In the genomic region with DNA sequence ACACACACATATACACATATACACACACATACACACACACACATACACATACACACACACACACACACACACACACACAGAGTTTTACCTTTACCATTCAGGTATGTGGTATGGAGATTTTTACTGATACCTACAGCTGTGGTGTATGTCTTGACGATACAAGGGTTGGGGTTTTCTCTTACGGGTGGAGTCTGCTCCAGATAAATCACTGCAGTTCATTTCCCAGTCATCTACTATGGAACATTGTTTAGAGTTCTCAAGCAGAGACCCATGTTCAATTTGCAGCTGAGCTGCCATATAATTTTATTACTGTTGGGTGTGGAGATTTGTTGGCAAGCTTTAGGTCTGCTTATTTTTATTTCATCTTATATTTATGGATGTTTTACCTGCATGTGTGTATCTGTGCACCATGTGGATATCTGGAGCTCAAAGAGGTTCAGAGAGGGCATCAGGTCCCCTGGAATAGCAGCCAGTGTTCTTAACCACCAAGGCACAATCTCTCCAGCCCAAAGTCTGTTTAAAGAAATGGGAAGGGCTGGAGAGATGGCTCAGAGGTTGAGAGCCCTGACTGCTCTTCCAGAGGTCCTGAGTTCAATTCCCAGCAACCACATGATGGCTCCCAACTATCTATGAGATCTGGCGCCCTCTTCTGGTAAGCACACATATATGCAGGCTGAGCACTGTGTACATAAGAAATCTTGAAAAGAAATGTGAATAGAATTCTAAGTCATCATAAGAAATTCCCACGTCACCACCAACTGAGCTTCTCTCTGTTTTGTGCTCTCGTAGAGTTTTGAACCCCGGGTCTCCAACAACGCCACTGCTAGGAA, we compare ENCODE assay signal across 12 mouse cellular contexts. TPM values are rescaled to one million over a fixed set of nuclear protein-coding genes. Genes with fewer than 3 reads are reported as not detected.
A peak's percentile ranks its signal among the peaks of the same experiment; 100 is the strongest.
DNase-seq lines count a peak whose midpoint lies in the region; ATAC-seq and TF ChIP-seq lines count a peak whose summit lies in the region.
"Had no signal": no experiment of that assay in that cellular context is flagged by ENCODE, and none has a peak within 500 bp of the region (broad histone marks: within the 10 kb centered on the region; RNA-seq: fewer than 3 reads in every experiment).

No protein-coding gene starts in this region.

- H3K27me3 ChIP-seq in liver, adult 2 months (ENCODE audit: control insufficient read depth, insufficient read depth, low read length) = no peaks in the 10 kb centered on the region
- H3K27me3 ChIP-seq in CH12.LX (replicated peaks) (no peaks in the 10 kb centered on the region), G1E (ENCODE audit: insufficient read depth, low read length) (no peaks in the 10 kb centered on the region)
- no peaks in the 10 kb centered on the region for H3K27me3 ChIP-seq in intestine, postnatal 0 days (replicated peaks; ENCODE audit: control insufficient read depth, insufficient read depth, low read length)
- H3K27me3 ChIP-seq in hindbrain, embryonic 14.5 days (ENCODE audit: control insufficient read depth, insufficient read depth, low read length) = no peaks in the 10 kb centered on the region

- 0 out of 2 replicates have a peak, but pooled peaks have one; percentile 23 for TF ChIP-seq CTCF in liver, adult 2 months (IDR thresholded peaks at IDR 0.05; ENCODE audit: low read depth, low read length)
- TF ChIP-seq CTCF in CH12.LX (conservative IDR thresholded peaks at IDR 0.05 in 1 of 2, IDR thresholded peaks at IDR 0.05 in 1 of 2; ENCODE audit: low read depth in 2 of 2, low read length in 2 of 2) (peak; percentile 22 to 34; a peak in 3 of 4 replicates), G1E (IDR thresholded peaks at IDR 0.05; ENCODE audit: low read depth, low read length) (0 out of 2 replicates have a peak, but pooled peaks have one; percentile 23)
- TF ChIP-seq CTCF in intestine, postnatal 0 days (IDR thresholded peaks at IDR 0.05; ENCODE audit: low read depth) = peak; percentile 53

- no peaks in the 10 kb centered on the region for H3K79me2 ChIP-seq in liver, adult 2 months (ENCODE audit: control insufficient read depth, insufficient read depth, low read length)
- H3K79me2 ChIP-seq in CH12.LX (replicated peaks; ENCODE audit: control insufficient read depth, extremely low read depth, insufficient read depth, poor library complexity, severe bottlenecking) = no peaks in the 10 kb centered on the region

- TF ChIP-seq EP300 in CH12.LX (IDR thresholded peaks at IDR 0.05; ENCODE audit: low read length) = no peak

- dilution Hi-C loops in CH12.LX (cut with MboI; ENCODE audit: extremely low pct_ligation_motif_present, extremely low pct_unique_long_range_greater_than_20kb, low sequenced_read_pairs) = no loop called here

- no peak overlapping the region for H3K4me3 ChIP-seq in liver, adult 2 months (ENCODE audit: insufficient read depth, low read depth, low read length)
- H3K4me3 ChIP-seq in CH12.LX (replicated peaks in 1 of 3; ENCODE audit: low read depth in 2 of 3, low read length in 2 of 3, poor library complexity in 1 of 3) = no peak overlapping the region
- H3K4me3 ChIP-seq in G1E (ENCODE audit: low read depth, low read length) = no peak overlapping the region
- no peak overlapping the region for H3K4me3 ChIP-seq in intestine, postnatal 0 days (ENCODE audit: low read depth, low read length)
- no peak overlapping the region for H3K4me3 ChIP-seq in hindbrain, embryonic 14.5 days (replicated peaks; ENCODE audit: low read length)

- H3K9ac ChIP-seq in liver, adult 2 months (ENCODE audit: low read depth, low read length) = no peak overlapping the region
- H3K9ac ChIP-seq in CH12.LX (ENCODE audit: insufficient read depth, low read depth) = no peak overlapping the region
- H3K9ac ChIP-seq in intestine, postnatal 0 days (ENCODE audit: low read depth, low read length) = no peak overlapping the region
- no peak overlapping the region for H3K9ac ChIP-seq in hindbrain, embryonic 14.5 days

- H3K4me1 ChIP-seq in liver, adult 2 months (ENCODE audit: control insufficient read depth, insufficient read depth, low read length) = no peaks in the 10 kb centered on the region
- H3K4me1 ChIP-seq in CH12.LX (ENCODE audit: control insufficient read depth in 1 of 2, insufficient read depth in 2 of 2) (no peaks in the 10 kb centered on the region), G1E (ENCODE audit: insufficient read depth, low read depth, low read length) (no peaks in the 10 kb centered on the region)
- no peaks in the 10 kb centered on the region for H3K4me1 ChIP-seq in intestine, postnatal 0 days (replicated peaks; ENCODE audit: control insufficient read depth, insufficient read depth, low read length)
- no peaks in the 10 kb centered on the region for H3K4me1 ChIP-seq in hindbrain, embryonic 14.5 days (replicated peaks; ENCODE audit: control insufficient read depth, insufficient read depth, low read length)

- H3K9me3 ChIP-seq in CH12.LX (replicated peaks; ENCODE audit: low read length) (no peaks in the 10 kb centered on the region), G1E (replicated peaks) (no peaks in the 10 kb centered on the region)
- no peaks in the 10 kb centered on the region for H3K9me3 ChIP-seq in intestine, postnatal 0 days (ENCODE audit: control insufficient read depth)
- H3K9me3 ChIP-seq in hindbrain, embryonic 14.5 days (ENCODE audit: control insufficient read depth, low read length) = no peaks in the 10 kb centered on the region

- ATAC-seq in G1E (ENCODE audit: extremely low read depth, insufficient number of reproducible peaks, low FRiP score, poor library complexity, severe bottlenecking) = no peak
- no peak for ATAC-seq in intestine, postnatal 0 days
- no peak for ATAC-seq in hindbrain, embryonic 14.5 days (ENCODE audit: low FRiP score)
- ATAC-seq: forebrain, embryonic 16.5 days had no signal

- 80% methylated on average over 7 of the region's 7 CpGs for WGBS in liver, adult 2 months
- 69% methylated on average over 7 of the region's 7 CpGs for WGBS in intestine, postnatal 0 days
- WGBS in hindbrain, embryonic 14.5 days = 79% methylated on average over 7 of the region's 7 CpGs

- in situ Hi-C loops in CH12.LX (cut with MboI; ENCODE audit: low pct_ligation_motif_present, low pct_unique_long_range_greater_than_20kb, low sequenced_read_pairs) = no loop called here

- peak; percentile 10 for TF ChIP-seq RAD21 in CH12.LX (IDR thresholded peaks at IDR 0.05; ENCODE audit: low read depth, low read length)

- no peak for DNase-seq in liver, adult 2 months (ENCODE audit: extremely low read depth, low read depth, low spot score)
- DNase-seq in liver = no peak
- no peak for DNase-seq in CH12.LX (ENCODE audit: extremely low read depth)
- DNase-seq in G1E (ENCODE audit: low spot score) = no peak
- no peak for DNase-seq in frontal cortex, postnatal 36 days (ENCODE audit: low spot score in 2 of 2)
- no peak for DNase-seq in hindbrain, embryonic 14.5 days (ENCODE audit: low spot score)
- DNase-seq: adrenal gland, postnatal 14 days; cerebellum, adult 11-12 months; heart, postnatal 36 days had no signal

- no peak overlapping the region for H3K27ac ChIP-seq in liver, adult 2 months (replicated peaks; ENCODE audit: insufficient read depth, low read depth, low read length)
- no peak overlapping the region for H3K27ac ChIP-seq in CH12.LX (ENCODE audit: insufficient read depth, low read depth)
- no peak overlapping the region for H3K27ac ChIP-seq in intestine, postnatal 0 days (ENCODE audit: low read depth, low read length)
- H3K27ac ChIP-seq in hindbrain, embryonic 14.5 days = no peak overlapping the region

- no peak overlapping the region for H3K4me2 ChIP-seq in CH12.LX (ENCODE audit: insufficient read depth, low read depth, poor library complexity, severe bottlenecking)
- no peak overlapping the region for H3K4me2 ChIP-seq in intestine, postnatal 0 days (replicated peaks; ENCODE audit: low read depth)
- no peak overlapping the region for H3K4me2 ChIP-seq in hindbrain, embryonic 14.5 days (replicated peaks)
- H3K4me2 ChIP-seq: midbrain, embryonic 11.5 days had no signal

- H3K36me3 ChIP-seq in liver, adult 2 months (ENCODE audit: control insufficient read depth, insufficient read depth, low read length) = no peaks in the 10 kb centered on the region
- H3K36me3 ChIP-seq in CH12.LX (replicated peaks in 1 of 2; ENCODE audit: control insufficient read depth in 1 of 2, insufficient read depth in 1 of 2, low read length in 1 of 2) (no peaks in the 10 kb centered on the region), G1E (replicated peaks) (no peaks in the 10 kb centered on the region)
- no peaks in the 10 kb centered on the region for H3K36me3 ChIP-seq in intestine, postnatal 0 days (ENCODE audit: control insufficient read depth, insufficient read depth)
- no peaks in the 10 kb centered on the region for H3K36me3 ChIP-seq in hindbrain, embryonic 14.5 days (replicated peaks; ENCODE audit: control insufficient read depth, insufficient read depth)

- no peak for TF ChIP-seq POLR2A in liver, adult 2 months (IDR thresholded peaks at IDR 0.05; ENCODE audit: extremely low read depth, insufficient read depth, low read length)
- TF ChIP-seq POLR2A in CH12.LX (IDR thresholded peaks at IDR 0.05; ENCODE audit: low read depth, low read length) = no peak

TF ChIP-seq in CH12.LX, 34 proteins besides CTCF, POLR2A, EP300 and RAD21 (continues in another document):
- no peak for TF ChIP-seq MAZ (IDR thresholded peaks at IDR 0.05; ENCODE audit: low read depth, low read length)
- TF ChIP-seq CHD1 (IDR thresholded peaks at IDR 0.05; ENCODE audit: low read depth, low read length) = no peak
- TF ChIP-seq BHLHE40 (IDR thresholded peaks at IDR 0.05; ENCODE audit: low read depth, low read length) = no peak

RNA-seq across cellular contexts. Expression of a gene that starts 28.2 kb away (rescaled TPM):
- total RNA-seq in liver, adult 2 months (2014; rRNA removed) = 0.18 and 0.94 TPM in 2 replicates
- polyA plus RNA-seq in liver, adult 2 months (2012; rRNA removed) = 0.66 and 2.0 TPM in 2 replicates
- total RNA-seq in CH12.LX (2012; rRNA removed) (0.13 TPM in 2 replicates), CH12.LX (2014; rRNA removed) (0.03 TPM in 1 of 2 replicates, not detected in the other), G1E (2014; fragmentation: Nextera tagmentation) (not detected in 2 replicates), G1E (2017) (0.12 and 1.1 TPM in 2 replicates)
- polyA plus RNA-seq in CH12.LX (2012; ENCODE audit: insufficient read length, low read depth) (0.29 TPM in 1 of 2 replicates, not detected in the other), G1E (2012) (not detected in 2 replicates)
- polyA plus RNA-seq in intestine, postnatal 0 days (2015; fragmentation: Nextera tagmentation; extraction: Ambion mirVana) = 14.0 and 15.8 TPM in 2 replicates
- 42.0 and 49.4 TPM in 2 replicates for polyA plus RNA-seq in hindbrain, embryonic 14.5 days (2014; fragmentation: Nextera tagmentation; extraction: Ambion mirVana)

RNA-seq across cellular contexts. Expression of a gene that starts 34.3 kb away (rescaled TPM):
- total RNA-seq in liver, adult 2 months (2014; rRNA removed) = 38.0 and 58.3 TPM in 2 replicates
- polyA plus RNA-seq in liver, adult 2 months (2012; rRNA removed) = 72.7 and 88.3 TPM in 2 replicates
- total RNA-seq in CH12.LX (2012; rRNA removed) (5.1 and 6.6 TPM in 2 replicates), CH12.LX (2014; rRNA removed) (3.5 and 4.8 TPM in 2 replicates), G1E (2014; fragmentation: Nextera tagmentation) (39.3 and 55.3 TPM in 2 replicates), G1E (2017) (18.1 and 28.3 TPM in 2 replicates)
- polyA plus RNA-seq in CH12.LX (2012; ENCODE audit: insufficient read length, low read depth) (4.4 and 6.5 TPM in 2 replicates), G1E (2012) (7.7 and 8.0 TPM in 2 replicates)
- 263 and 296 TPM in 2 replicates for polyA plus RNA-seq in intestine, postnatal 0 days (2015; fragmentation: Nextera tagmentation; extraction: Ambion mirVana)
- polyA plus RNA-seq in hindbrain, embryonic 14.5 days (2014; fragmentation: Nextera tagmentation; extraction: Ambion mirVana) = 5.3 and 5.5 TPM in 2 replicates
